ENCODE assay signal across 1 mouse cellular context in the genomic region with DNA sequence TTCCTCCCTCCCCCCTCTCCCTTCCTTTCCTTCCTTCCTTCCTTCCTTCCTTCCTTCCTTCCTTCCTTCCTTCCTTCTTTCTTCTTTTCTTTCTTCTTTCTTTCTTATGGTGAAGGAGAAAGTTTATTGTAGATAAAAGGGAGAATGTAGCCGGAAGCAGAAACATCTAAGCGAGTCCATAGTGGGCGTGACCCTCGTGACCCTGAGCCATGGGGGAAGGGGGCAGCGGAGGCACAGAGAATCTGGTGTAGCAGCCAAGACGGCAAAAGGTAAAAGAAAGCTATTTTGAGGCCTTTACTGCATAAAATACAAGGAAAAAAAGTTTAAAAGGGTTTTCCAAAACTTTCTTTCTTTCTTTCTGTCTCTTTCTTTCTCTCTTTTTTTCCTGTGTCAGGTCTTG.
TF ChIP-seq lines count a peak whose summit lies in the region.

No protein-coding gene starts in this region.

TF ChIP-seq in CH12.LX, 34 proteins besides CTCF, POLR2A, EP300 and RAD21 (continued from another document):
- 0 out of 2 replicates have a peak, but pooled peaks have one; percentile 23 for TF ChIP-seq TCF12 (IDR thresholded peaks at IDR 0.05; ENCODE audit: low read depth, low read length)
- TF ChIP-seq BHLHE40 (IDR thresholded peaks at IDR 0.05; ENCODE audit: low read depth, low read length) = peak; percentile 76
- TF ChIP-seq IRF4 (IDR thresholded peaks at IDR 0.05; ENCODE audit: low read depth, low read length) = no peak; the same call in 1 of the 2 replicates
- TF ChIP-seq GABPA (IDR thresholded peaks at IDR 0.05; ENCODE audit: insufficient replicate concordance, low read depth, low read length) = no peak
- TF ChIP-seq KAT2A (IDR thresholded peaks at IDR 0.05; ENCODE audit: insufficient replicate concordance, low read length) = no peak
- no peak for TF ChIP-seq MAZ (IDR thresholded peaks at IDR 0.05; ENCODE audit: low read depth, low read length)
- no peak for TF ChIP-seq ZMIZ1 (IDR thresholded peaks at IDR 0.05; ENCODE audit: low read depth, low read length)
- no peak for TF ChIP-seq MAX (IDR thresholded peaks at IDR 0.05; ENCODE audit: low read length)
- no peak for TF ChIP-seq MEF2A (IDR thresholded peaks at IDR 0.05; ENCODE audit: borderline replicate concordance, low read depth, low read length)
- peak; percentile 59; the same call in 1 of the 2 replicates for TF ChIP-seq CHD2 (IDR thresholded peaks at IDR 0.05; ENCODE audit: low read length)
- TF ChIP-seq UBTF (IDR thresholded peaks at IDR 0.05; ENCODE audit: low read depth, low read length) = no peak
